Mouse (Mus musculus) stomach, embryonic 15.5 days (tissue): Measurements from ENCODE around the gene Tcl1b1. TPM values are rescaled to one million over a fixed set of nuclear protein-coding genes. Genes with fewer than 3 reads are reported as not detected.
"Not testable (repeated sequence)": the region's sequence is repeated elsewhere in the genome, so short reads cannot be mapped to it uniquely, and the experiment has no call there.

ENCODE experiments used
- ATAC-seq: fragments of 200-750 bp; cut with Nextera tagmentation; 2 replicates; pipeline ENCODE4 v1.8.0; 2017; ENCODE audit warnings: low read depth, moderate number of reproducible peaks, moderate TSS enrichment; ENCODE audit not compliant: insufficient read depth, low FRiP score
- H3K27ac ChIP-seq: fragments of 300-500 bp; sonication (generic); 2 replicates; pipeline ENCODE4 v1.5.1; 2015; ENCODE audit warnings: mild to moderate bottlenecking, inconsistent platforms
- H3K27me3 ChIP-seq: fragments of 300-500 bp; sonication (generic); replicated peaks from 2 replicates; pipeline ENCODE4 v1.6.1; 2015; ENCODE audit warnings: inconsistent platforms
- H3K36me3 ChIP-seq: fragments of 300-500 bp; sonication (generic); 2 replicates; pipeline ENCODE4 v1.6.1; 2015; ENCODE audit warnings: inconsistent platforms
- H3K4me1 ChIP-seq: fragments of 300-500 bp; sonication (generic); 2 replicates; pipeline ENCODE4 v1.6.1; 2015; ENCODE audit warnings: inconsistent platforms
- H3K4me2 ChIP-seq: fragments of 300-500 bp; sonication (generic); 2 replicates; pipeline ENCODE4 v1.6.1; 2015; ENCODE audit warnings: mild to moderate bottlenecking, inconsistent platforms
- H3K4me3 ChIP-seq: fragments of 300-500 bp; sonication (generic); replicated peaks from 2 replicates; pipeline ENCODE4 v1.5.1; 2015; ENCODE audit warnings: inconsistent platforms
- H3K9ac ChIP-seq: fragments of 300-500 bp; sonication (generic); 2 replicates; pipeline ENCODE4 v1.6.1; 2015; ENCODE audit warnings: inconsistent platforms
- H3K9me3 ChIP-seq: fragments of 300-500 bp; sonication (generic); 2 replicates; pipeline ENCODE4 v1.6.1; 2016; ENCODE audit warnings: inconsistent platforms
- WGBS: fragments of 180-500 bp; shearing (Covaris S2); methylation state at CpG from one replicate; pipeline ENCODE4 v1.1.7; 2015; 5-methylcytosine and 5-hydroxymethylcytosine counted together
- polyA plus RNA-seq: library from polyadenylated mRNA; unstranded; fragments of >200 nt; fragmentation: Nextera tagmentation; extraction: Ambion mirVana; gene quantifications from 2 replicates; pipeline ENCODE4 v1.2.1, GENCODE M21; 2015

The Tcl1b1 gene
- polyA plus RNA-seq = not detected in 2 replicates

DNA sequence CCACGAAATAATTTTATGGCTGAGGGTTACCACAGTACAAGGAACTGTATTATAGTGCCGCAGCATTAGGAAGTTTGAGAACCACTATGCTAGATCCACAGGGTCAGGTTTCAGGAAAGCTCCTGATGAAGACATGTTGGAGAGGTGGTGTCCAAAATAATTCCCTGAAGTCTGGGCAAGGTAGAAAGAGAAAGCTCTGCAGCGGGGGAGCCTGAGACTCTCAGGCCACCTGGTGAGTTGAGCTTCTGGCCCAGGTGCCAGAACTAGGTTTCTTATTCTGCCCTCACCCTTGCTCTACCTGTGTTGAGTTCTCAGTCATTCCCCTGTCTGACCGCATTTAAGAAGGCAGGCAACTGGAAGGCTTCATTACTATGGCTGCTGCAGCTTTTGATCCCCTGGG, at the start of gene Tcl1b1:
Gene Tcl1b1, plus strand, starts transcription at position 301 of the 400 bp plus-strand sequence.
- H3K36me3 ChIP-seq = no peaks in the 10 kb centered on the region
- H3K27me3 ChIP-seq = no peaks in the 10 kb centered on the region
- H3K9ac ChIP-seq = no peak within 1 kb of the TSS
- no peak for ATAC-seq
- no peak within 1 kb of the TSS for H3K4me2 ChIP-seq
- no peaks in the 10 kb centered on the region for H3K9me3 ChIP-seq
- H3K4me3 ChIP-seq = no peak within 1 kb of the TSS
- 79% methylated on average over 4 of the region's 4 CpGs for WGBS
- no peak within 1 kb of the TSS for H3K27ac ChIP-seq
- no peaks in the 10 kb centered on the region for H3K4me1 ChIP-seq

DNA sequence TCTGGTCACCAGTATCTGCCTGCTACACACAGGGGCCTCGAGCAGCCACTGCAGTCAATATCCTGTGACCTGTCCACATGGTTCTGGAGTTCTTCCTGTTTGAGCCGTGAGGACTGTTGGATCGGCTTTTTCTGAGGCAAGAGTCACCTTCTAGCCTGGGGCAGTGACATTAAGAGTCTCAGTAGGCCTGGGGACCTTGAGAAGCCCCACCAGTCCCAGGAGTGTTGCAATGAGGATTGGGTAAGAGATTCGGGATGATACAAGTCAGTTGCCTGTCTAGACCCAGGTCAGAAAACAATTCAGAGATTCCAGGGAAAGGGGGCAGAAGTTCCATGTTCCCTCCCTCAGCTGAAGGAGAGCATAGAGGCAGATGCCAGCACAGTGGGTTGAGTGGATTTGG, 49.7 kb upstream of the Tcl1b1 start:
- Histone ChIP-seq H3K4me1 (no peaks in the 10 kb centered on the region; the same call in 1 of the 2 replicates), H3K27ac (no peak overlapping the region), H3K36me3 (no peaks in the 10 kb centered on the region), H3K9ac (no peak overlapping the region), H3K27me3 (no peaks in the 10 kb centered on the region), H3K9me3 (no peaks in the 10 kb centered on the region), H3K4me2 (no peak overlapping the region), H3K4me3 (no peak overlapping the region)
- no peak for ATAC-seq
- WGBS = 60% methylated on average over 4 of the region's 4 CpGs

DNA sequence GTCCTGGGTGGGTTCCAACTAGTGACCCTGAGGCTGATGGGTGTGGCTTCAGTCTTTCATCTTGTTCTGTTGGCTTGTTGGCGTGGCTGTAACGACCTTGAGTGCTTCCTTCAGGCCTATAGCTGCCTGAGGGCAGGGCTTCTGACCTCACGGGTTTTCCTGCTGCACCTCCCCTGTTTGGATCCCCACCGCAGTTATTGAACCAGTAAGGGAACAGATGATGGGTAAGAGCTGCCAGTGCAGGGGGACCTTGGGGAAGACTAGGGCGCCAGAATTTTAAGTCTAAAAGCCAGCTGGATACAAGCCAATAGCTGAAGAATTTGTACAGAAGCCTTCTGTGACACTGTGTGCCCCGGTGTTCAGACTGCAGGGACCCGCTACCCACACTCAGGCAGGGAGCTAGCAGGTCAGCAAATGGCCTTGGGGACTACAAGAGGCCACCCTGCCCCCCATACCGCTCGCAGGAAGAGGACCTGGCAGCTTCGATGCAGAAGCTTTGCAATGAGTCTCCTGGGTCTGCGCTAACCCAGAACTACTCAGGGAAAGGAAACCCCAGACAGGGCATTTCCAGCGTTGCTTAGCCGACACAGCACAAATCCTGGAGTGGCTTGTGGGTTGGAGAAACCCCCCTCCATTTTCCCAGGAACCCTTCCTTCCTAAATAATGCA, 47.0 kb upstream of the Tcl1b1 start:
- Histone ChIP-seq H3K36me3 (no peaks in the 10 kb centered on the region), H3K9me3 (no peaks in the 10 kb centered on the region), H3K27me3 (no peaks in the 10 kb centered on the region), H3K4me3 (no peak overlapping the region), H3K27ac (no peak overlapping the region), H3K9ac (no peak overlapping the region), H3K4me2 (no peak overlapping the region), H3K4me1 (no peaks in the 10 kb centered on the region; the same call in 1 of the 2 replicates)
- WGBS = 41% methylated on average over 13 of the region's 13 CpGs
- ATAC-seq = 0 out of 2 replicates have a peak, but pooled peaks have one; percentile 27

DNA sequence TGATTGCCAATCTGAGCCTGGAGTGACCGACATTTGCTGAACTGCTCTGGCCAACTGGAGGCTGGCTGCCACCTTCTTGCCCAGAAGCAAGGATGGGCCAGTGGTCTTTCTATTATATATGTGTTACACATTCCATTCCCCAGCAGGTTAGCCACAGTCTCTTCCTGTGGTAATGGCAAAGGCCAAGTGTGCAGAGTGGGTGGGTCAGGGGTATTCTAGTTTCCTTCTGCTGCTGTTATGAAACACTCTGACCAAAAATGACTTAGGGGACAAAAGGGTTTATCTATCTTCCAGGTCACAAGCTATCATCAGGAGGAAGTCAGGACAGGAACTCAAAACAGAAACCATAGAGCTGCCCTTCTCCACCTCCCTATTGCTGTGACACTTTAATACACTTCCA, 42.8 kb upstream of the Tcl1b1 start:
- no peak overlapping the region for H3K4me3 ChIP-seq
- no peaks in the 10 kb centered on the region for H3K27me3 ChIP-seq
- no peaks in the 10 kb centered on the region for H3K9me3 ChIP-seq
- ATAC-seq = no peak
- WGBS = 89% methylated on average over 1 of the region's 1 CpGs
- H3K4me1 ChIP-seq = no peaks in the 10 kb centered on the region; the same call in 1 of the 2 replicates
- H3K27ac ChIP-seq = no peak overlapping the region
- H3K36me3 ChIP-seq = no peaks in the 10 kb centered on the region
- H3K9ac ChIP-seq = no peak overlapping the region
- H3K4me2 ChIP-seq = no peak overlapping the region

DNA sequence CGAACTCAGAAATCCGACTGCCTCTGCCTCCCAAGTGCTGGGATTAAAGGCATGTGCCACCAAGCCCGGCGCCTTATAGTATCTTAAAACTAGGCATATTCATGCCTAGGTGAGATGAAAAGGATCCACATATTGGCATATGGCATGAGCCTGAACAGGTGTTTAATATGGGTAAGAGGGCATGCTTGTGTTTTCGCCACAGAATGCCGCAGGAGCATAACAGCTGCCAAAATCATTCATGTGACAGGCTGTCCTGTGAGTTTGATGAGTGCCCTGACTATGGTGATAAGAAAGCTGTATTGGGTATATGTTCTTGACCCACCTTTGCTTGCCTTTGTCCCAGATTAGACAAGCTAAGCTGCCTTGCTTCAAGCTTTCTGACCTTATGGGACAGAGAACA, 34.1 kb upstream of the Tcl1b1 start:
- Histone ChIP-seq H3K4me3 (no peak overlapping the region), H3K36me3 (no peaks in the 10 kb centered on the region), H3K4me2 (no peak overlapping the region), H3K9ac (no peak overlapping the region), H3K27ac (no peak overlapping the region), H3K4me1 (no peaks in the 10 kb centered on the region), H3K9me3 (no peaks in the 10 kb centered on the region), H3K27me3 (no peaks in the 10 kb centered on the region)
- WGBS = 77% methylated on average over 6 of the region's 6 CpGs
- no peak for ATAC-seq

DNA sequence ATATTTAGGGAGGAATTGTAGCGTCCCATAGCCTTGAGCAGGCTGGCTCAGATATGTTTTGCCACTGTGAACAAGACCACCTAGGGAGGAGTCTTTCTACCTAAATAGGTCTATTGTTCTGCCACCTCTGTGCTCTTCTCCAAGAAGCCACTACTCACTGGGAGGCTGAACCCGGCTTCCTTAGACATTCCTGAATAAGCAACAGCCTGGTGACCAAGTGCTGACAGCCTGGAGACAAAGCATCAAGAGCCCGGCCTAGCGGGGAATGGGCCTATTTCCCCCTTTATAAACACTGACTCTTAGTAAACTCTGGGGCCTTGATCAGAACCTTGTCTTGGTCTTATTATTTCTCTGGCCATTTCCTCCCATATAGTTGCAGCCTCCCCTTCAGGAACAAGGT, 33.0 kb upstream of the Tcl1b1 start:
- 73% methylated on average over 4 of the region's 4 CpGs for WGBS
- Histone ChIP-seq H3K4me1 (no peaks in the 10 kb centered on the region), H3K9ac (no peak overlapping the region), H3K4me2 (no peak overlapping the region), H3K4me3 (no peak overlapping the region), H3K9me3 (no peaks in the 10 kb centered on the region), H3K27ac (no peak overlapping the region), H3K36me3 (no peaks in the 10 kb centered on the region), H3K27me3 (no peaks in the 10 kb centered on the region)
- ATAC-seq = no peak

DNA sequence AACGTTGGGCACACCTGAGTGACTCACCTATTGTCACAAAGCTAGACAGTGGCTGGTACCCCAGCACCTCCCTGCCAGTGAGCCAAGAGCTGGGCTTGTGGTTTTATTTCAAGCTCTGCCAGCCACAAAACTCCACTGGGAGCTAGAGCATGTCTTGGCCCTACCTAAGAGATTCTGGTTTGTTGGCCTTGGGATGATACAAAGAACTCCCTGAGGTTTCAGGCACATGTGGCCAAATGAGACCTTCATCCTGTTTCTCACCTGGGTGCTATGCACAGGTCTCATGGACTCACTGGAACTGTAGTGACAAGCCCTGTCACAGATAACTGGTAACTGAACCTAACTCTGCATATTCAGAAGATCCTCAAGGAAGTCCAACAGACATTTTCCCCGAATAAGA, 31.9 kb upstream of the Tcl1b1 start:
- Histone ChIP-seq H3K27me3 (no peaks in the 10 kb centered on the region), H3K4me2 (no peak overlapping the region), H3K9ac (no peak overlapping the region), H3K4me3 (no peak overlapping the region), H3K27ac (no peak overlapping the region), H3K4me1 (no peaks in the 10 kb centered on the region), H3K9me3 (no peaks in the 10 kb centered on the region), H3K36me3 (no peaks in the 10 kb centered on the region)
- 78% methylated on average over 2 of the region's 2 CpGs for WGBS
- no peak for ATAC-seq

DNA sequence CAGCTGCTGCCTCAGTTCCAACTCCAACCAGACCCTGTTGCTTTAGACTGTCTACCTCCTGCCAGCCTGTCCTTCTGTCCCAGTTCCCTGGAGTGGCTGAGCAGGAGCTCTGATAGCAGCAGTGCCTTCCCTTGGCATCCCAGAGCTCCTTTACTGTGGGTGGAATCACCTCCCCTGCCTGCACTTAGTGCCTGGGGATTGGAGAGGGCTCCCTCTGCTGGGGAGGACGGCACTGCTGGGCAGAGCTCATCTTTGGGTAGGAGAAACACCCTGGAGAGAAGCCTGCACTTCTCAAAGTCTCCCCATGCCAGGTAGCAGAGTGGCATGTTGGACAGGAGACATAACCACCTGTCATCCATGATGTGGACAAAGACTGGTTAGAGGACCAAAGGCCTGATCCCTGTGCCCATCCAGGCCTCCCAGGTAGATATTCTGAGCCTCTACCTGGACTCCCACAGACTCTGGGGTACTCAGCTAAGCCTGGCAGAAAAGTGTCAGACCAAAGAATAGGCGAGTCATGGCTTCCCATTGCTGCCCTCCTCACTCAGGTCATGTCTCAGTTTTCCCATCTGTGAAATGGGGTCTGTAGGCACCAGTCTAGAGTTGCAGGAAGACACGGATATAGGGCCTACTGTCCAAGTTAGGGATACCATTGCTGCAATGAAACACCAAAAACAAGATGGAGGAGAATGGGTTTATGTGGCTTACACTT, 29.8 kb upstream of the Tcl1b1 start:
- 66% methylated on average over 3 of the region's 3 CpGs for WGBS
- H3K4me1 ChIP-seq, H3K4me3 ChIP-seq, H3K9me3 ChIP-seq, H3K27ac ChIP-seq, H3K4me2 ChIP-seq, ATAC-seq, H3K27me3 ChIP-seq, H3K9ac ChIP-seq, H3K36me3 ChIP-seq: not testable (repeated sequence)

DNA sequence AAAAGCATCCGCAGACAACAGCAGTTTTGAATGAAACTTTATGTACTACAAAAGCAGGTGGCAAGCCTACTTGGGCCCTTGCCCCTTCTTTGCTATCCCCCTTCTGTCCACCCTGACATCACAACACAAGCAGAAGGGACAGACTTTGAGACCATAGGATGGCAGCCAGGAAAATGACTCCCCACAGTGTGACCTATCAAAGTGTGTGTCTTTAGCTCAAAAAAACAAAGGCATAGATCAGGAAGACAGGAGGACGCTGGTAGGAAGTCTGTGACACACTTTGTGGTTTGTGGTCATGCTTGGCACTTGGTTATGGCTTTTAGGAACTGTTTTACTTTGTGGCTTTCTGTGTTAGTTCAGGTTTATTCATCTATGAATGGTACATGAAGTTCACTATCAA, 25.3 kb upstream of the Tcl1b1 start:
- not testable (repeated sequence) for H3K9me3 ChIP-seq, H3K4me1 ChIP-seq, H3K27me3 ChIP-seq, H3K36me3 ChIP-seq, H3K4me3 ChIP-seq, H3K9ac ChIP-seq, H3K27ac ChIP-seq, H3K4me2 ChIP-seq, ATAC-seq
- WGBS = 68% methylated on average over 2 of the region's 2 CpGs

DNA sequence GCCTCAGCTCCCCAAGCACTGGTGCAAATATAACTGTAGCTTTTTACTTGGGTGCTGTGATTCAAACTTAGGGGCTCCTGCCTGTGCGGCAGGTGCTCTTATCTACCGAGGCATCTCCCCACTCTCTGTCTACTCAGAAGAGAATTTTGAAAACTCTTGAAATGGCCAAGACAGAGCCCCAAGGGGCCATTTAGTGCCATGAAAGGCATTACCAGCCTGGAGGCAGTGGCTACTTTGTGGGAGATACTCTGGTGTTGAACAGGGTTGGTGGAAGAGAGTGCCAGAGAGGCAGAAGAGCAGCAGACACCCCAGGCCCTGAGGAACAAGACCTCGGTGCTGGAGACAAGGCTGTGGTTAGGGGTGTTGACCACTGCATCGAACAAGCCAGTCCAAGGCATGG, 24.7 kb upstream of the Tcl1b1 start:
- H3K4me3 ChIP-seq, ATAC-seq: not testable (repeated sequence)

DNA sequence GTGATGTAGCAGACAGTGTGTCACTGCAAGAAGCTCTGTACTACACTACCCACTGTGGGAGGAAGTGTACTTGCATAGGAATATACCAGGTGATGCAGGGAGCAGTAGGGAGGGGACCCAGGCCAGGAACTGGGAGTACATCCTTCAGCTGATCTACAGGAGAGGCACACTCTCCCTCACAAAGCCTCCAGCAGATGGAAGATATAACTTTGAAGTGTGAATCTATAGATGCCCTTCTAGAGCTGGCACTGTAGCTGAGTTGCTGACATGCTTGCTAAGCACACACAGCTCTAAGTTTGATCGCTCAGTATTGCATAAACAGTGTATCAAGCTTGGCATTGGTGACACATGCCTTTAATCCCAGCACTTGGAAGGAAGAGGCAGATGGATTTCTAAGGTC, 21.8 kb upstream of the Tcl1b1 start:
- not testable (repeated sequence) for H3K4me2 ChIP-seq, H3K36me3 ChIP-seq, H3K9ac ChIP-seq, H3K4me3 ChIP-seq, H3K9me3 ChIP-seq, H3K27ac ChIP-seq, H3K4me1 ChIP-seq, ATAC-seq, H3K27me3 ChIP-seq
- 69% methylated on average over 1 of the region's 1 CpGs for WGBS

More for the DNA sequence above, 24.7 kb upstream of the Tcl1b1 start:
- not testable (repeated sequence) for H3K4me2 ChIP-seq, H3K4me1 ChIP-seq, H3K9ac ChIP-seq, H3K27ac ChIP-seq, H3K36me3 ChIP-seq, H3K27me3 ChIP-seq, H3K9me3 ChIP-seq
- WGBS = 73% methylated on average over 4 of the region's 4 CpGs

DNA sequence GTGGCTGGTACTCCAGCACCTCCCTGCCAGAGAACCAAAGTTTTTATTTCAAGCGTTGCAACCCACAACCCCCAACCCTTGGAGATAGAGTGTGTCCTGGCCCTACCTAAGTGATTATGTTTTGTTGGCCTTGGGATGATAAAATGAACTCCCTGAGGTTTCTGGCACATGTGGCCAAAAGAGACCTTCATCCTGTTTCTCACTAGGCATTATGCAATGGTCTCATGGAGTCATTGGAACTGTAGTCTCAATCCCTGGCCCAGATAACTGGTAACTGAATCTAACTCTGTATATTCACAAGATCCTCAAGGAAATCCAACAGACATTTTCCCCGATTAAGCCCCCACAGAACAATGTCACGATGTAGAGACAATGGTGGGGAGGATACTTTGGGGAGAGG, 16.4 kb upstream of the Tcl1b1 start:
- no peaks in the 10 kb centered on the region for H3K9me3 ChIP-seq
- no peak overlapping the region for H3K4me3 ChIP-seq
- H3K9ac ChIP-seq = no peak overlapping the region
- no peaks in the 10 kb centered on the region for H3K36me3 ChIP-seq
- no peaks in the 10 kb centered on the region for H3K27me3 ChIP-seq
- no peak overlapping the region for H3K4me2 ChIP-seq
- no peak overlapping the region for H3K27ac ChIP-seq
- ATAC-seq = no peak
- 89% methylated on average over 3 of the region's 3 CpGs for WGBS
- H3K4me1 ChIP-seq = no peaks in the 10 kb centered on the region
